Mouse (Mus musculus) MEL (cell line): ENCODE data around the gene Rab5b. TPM values are rescaled to one million over a fixed set of nuclear protein-coding genes. Genes with fewer than 3 reads are reported as not detected.

Experiments used
- DNase-seq: peaks from one replicate; pipeline ENCODE4 v3.0.0; 2011; ENCODE audit warnings: low read depth, low spot score
- H3K27ac ChIP-seq: 2 replicates; pipeline ENCODE4 v1.5.1; 2012; ENCODE audit warnings: low read depth, mild to moderate bottlenecking, control low read depth, low read length, moderate library complexity; ENCODE audit not compliant: control insufficient read depth
- H3K27me3 ChIP-seq, 2 experiments: fragments of 150-350 bp in 1 of 2; sonication (generic) in 1 of 2; 2 replicates each; pipeline ENCODE4 v1.6.1; 2012; ENCODE audit warnings: low read length in 2 of 2, mild to moderate bottlenecking in 2 of 2, improper control_type of control experiment in 1 of 2, moderate library complexity in 1 of 2; ENCODE audit not compliant: insufficient read depth in 2 of 2, control insufficient read depth in 1 of 2
- H3K36me3 ChIP-seq, 2 experiments: 2 replicates each; pipeline ENCODE4 v1.6.1; 2012 to 2014; ENCODE audit warnings: low read length in 2 of 2, improper control_type of control experiment in 1 of 2, inconsistent platforms in 1 of 2, mild to moderate bottlenecking in 1 of 2; ENCODE audit not compliant: insufficient read depth in 2 of 2, control insufficient read depth in 1 of 2
- H3K4me1 ChIP-seq, 2 experiments: fragments of 150-350 bp in 1 of 2; sonication (generic) in 1 of 2; 2 replicates each; pipeline ENCODE4 v1.6.1; 2012; ENCODE audit warnings: low read length in 2 of 2, improper control_type of control experiment in 1 of 2, mild to moderate bottlenecking in 1 of 2; ENCODE audit not compliant: insufficient read depth in 2 of 2, control insufficient read depth in 1 of 2
- H3K4me3 ChIP-seq, 2 experiments: fragments of 150-350 bp in 1 of 2; sonication (generic) in 1 of 2; 2 replicates each; pipeline ENCODE4 v1.5.1; 2012; ENCODE audit warnings: low read depth in 2 of 2, low read length in 2 of 2, mild to moderate bottlenecking in 2 of 2, moderate library complexity in 2 of 2, control low read depth in 1 of 2, improper control_type of control experiment in 1 of 2; ENCODE audit not compliant: control insufficient read depth in 1 of 2, insufficient read depth in 1 of 2
- H3K79me2 ChIP-seq: 2 replicates; pipeline ENCODE4 v1.6.1; 2012; ENCODE audit warnings: mild to moderate bottlenecking, low read length, moderate library complexity; ENCODE audit not compliant: control insufficient read depth, poor library complexity, insufficient read depth
- H3K9ac ChIP-seq: 2 replicates; pipeline ENCODE4 v1.6.1; 2012; ENCODE audit warnings: low read depth, mild to moderate bottlenecking, control low read depth, low read length, moderate library complexity; ENCODE audit not compliant: control insufficient read depth, poor library complexity, severe bottlenecking
- H3K9me3 ChIP-seq: fragments of 150-350 bp; sonication (generic); replicated peaks from 2 replicates; pipeline ENCODE4 v1.6.1; 2012; ENCODE audit warnings: mild to moderate bottlenecking, low read length, improper control_type of control experiment, moderate library complexity; ENCODE audit not compliant: insufficient read depth
- CTCF ChIP-seq, 3 experiments: IDR thresholded peaks in 2 of 3; conservative IDR thresholded peaks in 1 of 3; 2 replicates each; pipeline ENCODE4 v1.5.1; 2011 to 2012; ENCODE audit warnings: low read length in 3 of 3, low read depth in 2 of 3, mild to moderate bottlenecking in 2 of 3, improper control_type of control experiment in 1 of 3, inconsistent platforms in 1 of 3, mixed read lengths in 1 of 3, moderate library complexity in 1 of 3; ENCODE audit not compliant: control insufficient read depth in 1 of 3, insufficient read depth in 1 of 3, poor library complexity in 1 of 3, severe bottlenecking in 1 of 3
- ELF1 ChIP-seq: IDR thresholded peaks from 2 replicates; pipeline ENCODE4 v1.6.1; 2014; ENCODE audit warnings: low read depth, mild to moderate bottlenecking, inconsistent platforms, low read length, improper control_type of control experiment, moderate library complexity
- EP300 ChIP-seq, 2 experiments: IDR thresholded peaks; 2 replicates each; pipeline ENCODE4 v1.6.1; 2011; ENCODE audit warnings: improper control_type of control experiment in 2 of 2, low read length in 2 of 2, low read depth in 1 of 2, mild to moderate bottlenecking in 1 of 2
- GABPA ChIP-seq: IDR thresholded peaks from 2 replicates; pipeline ENCODE4 v1.6.1; 2012; ENCODE audit warnings: low read depth, mild to moderate bottlenecking, inconsistent platforms, low read length, improper control_type of control experiment, moderate library complexity
- GATA1 ChIP-seq: IDR thresholded peaks from 2 replicates; pipeline ENCODE4 v1.6.1; 2011; ENCODE audit warnings: low read depth, low read length, improper control_type of control experiment
- HCFC1 ChIP-seq: IDR thresholded peaks from 2 replicates; pipeline ENCODE4 v1.6.1; 2012; ENCODE audit warnings: low read depth, mild to moderate bottlenecking, inconsistent platforms, low read length, improper control_type of control experiment, moderate library complexity
- KAT2A ChIP-seq: conservative IDR thresholded peaks from 2 replicates; pipeline ENCODE4 v1.6.1; 2012; ENCODE audit warnings: low read depth, low read length, improper control_type of control experiment, inconsistent platforms
- MAX ChIP-seq: IDR thresholded peaks from 2 replicates; pipeline ENCODE4 v1.6.1; 2011; ENCODE audit warnings: low read length, improper control_type of control experiment
- MXI1 ChIP-seq: IDR thresholded peaks from 2 replicates; pipeline ENCODE4 v1.6.1; 2011; ENCODE audit warnings: mild to moderate bottlenecking, low read depth, low read length, improper control_type of control experiment
- MYB ChIP-seq: IDR thresholded peaks from 2 replicates; pipeline ENCODE4 v1.6.1; 2011; ENCODE audit warnings: mild to moderate bottlenecking, low read depth, low read length, improper control_type of control experiment
- MYC ChIP-seq: IDR thresholded peaks from 2 replicates; pipeline ENCODE4 v1.6.1; 2011; ENCODE audit warnings: low read depth, mild to moderate bottlenecking, low read length, improper control_type of control experiment, moderate library complexity
- SIN3A ChIP-seq: IDR thresholded peaks from 2 replicates; pipeline ENCODE4 v1.6.1; 2012; ENCODE audit warnings: low read length, improper control_type of control experiment, inconsistent platforms
- SMC3 ChIP-seq: IDR thresholded peaks from 2 replicates; pipeline ENCODE4 v1.6.1; 2011; ENCODE audit warnings: low read depth, low read length, improper control_type of control experiment
- TAL1 ChIP-seq: IDR thresholded peaks from 2 replicates; pipeline ENCODE4 v1.6.1; 2012; ENCODE audit warnings: mild to moderate bottlenecking, inconsistent platforms, low read length, moderate library complexity, mixed read lengths
- TBP ChIP-seq: IDR thresholded peaks from 2 replicates; pipeline ENCODE4 v1.8.0; 2011; ENCODE audit warnings: low read depth, low read length, improper control_type of control experiment
- UBTF ChIP-seq: IDR thresholded peaks from 2 replicates; pipeline ENCODE4 v1.6.1; 2012; ENCODE audit warnings: low read depth, mild to moderate bottlenecking, inconsistent platforms, low read length, improper control_type of control experiment, moderate library complexity, borderline replicate concordance; ENCODE audit not compliant: insufficient read depth
- ZMIZ1 ChIP-seq: IDR thresholded peaks from 2 replicates; pipeline ENCODE4 v1.6.1; 2012; ENCODE audit warnings: low read depth, mild to moderate bottlenecking, inconsistent platforms, low read length, improper control_type of control experiment, moderate library complexity
- ZNF384 ChIP-seq: IDR thresholded peaks from 2 replicates; pipeline ENCODE4 v1.6.1; 2012; ENCODE audit warnings: low read depth, mild to moderate bottlenecking, inconsistent platforms, low read length, improper control_type of control experiment
- polyA plus RNA-seq, 2 experiments: library from polyadenylated mRNA; stranded (reverse) in 1 of 2; unstranded in 1 of 2; fragments of >175 nt in 1 of 2; fragments of >200 nt in 1 of 2; gene quantifications; 2 replicates each; pipeline versions ENCODE4 v1.2.1 to v1.2.4; 2012; ENCODE audit warnings: low replicate concordance in 2 of 2, low read depth in 1 of 2; ENCODE audit not compliant: insufficient read length in 2 of 2, insufficient read depth in 1 of 2, missing spikeins in 1 of 2
- total RNA-seq: library from RNA; depleted of rRNA; stranded (reverse); fragments of 300-350 nt; gene quantifications from 2 replicates; pipeline ENCODE4 v1.2.3, GENCODE M21; 2012

Rab5b gene
- total and polyA plus RNA-seq, 3 experiments: 18.7 to 45.7 (median 23.3) TPM

DNA sequence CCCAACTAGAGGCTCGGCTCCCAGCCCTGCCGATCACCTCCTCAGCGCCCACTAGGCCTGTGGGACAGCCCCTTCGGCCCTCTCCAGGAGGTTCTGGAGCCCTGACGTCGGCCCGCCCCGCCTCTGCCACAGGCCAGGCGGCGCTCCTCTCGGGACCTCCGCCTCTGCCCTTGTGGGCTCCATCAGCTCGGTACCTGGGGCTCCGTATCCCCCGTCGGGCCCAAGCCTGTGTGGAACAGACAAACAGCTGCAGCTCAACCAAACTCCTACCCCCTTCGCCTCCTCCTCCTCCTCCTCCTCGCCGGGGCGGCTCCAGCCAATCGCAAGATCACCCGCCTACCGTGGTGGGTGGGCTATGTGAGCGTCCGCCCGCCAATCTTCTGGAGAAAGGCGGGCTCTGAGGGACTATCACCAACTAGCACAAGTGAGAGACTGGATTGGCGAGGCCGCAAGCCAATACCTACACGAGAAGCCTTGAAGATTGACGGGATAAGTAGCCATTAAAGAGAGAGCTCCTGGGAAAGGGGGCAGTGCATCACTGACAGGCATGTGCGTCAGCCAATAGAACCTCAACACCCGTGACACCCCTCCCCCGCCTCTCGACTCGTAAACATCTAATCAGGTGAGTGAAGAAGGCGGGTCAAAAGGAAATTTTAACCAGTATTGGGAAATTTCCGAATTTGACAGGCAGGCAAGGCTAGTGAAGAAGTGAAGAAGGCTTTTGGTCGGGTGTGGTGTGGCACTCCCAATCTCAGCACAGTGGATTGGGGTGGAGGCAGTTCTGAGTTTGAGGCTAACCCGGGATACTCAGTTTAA is at the start of gene Rab5b (continued):
- TF ChIP-seq ELF1 (no peak; the same call in 1 of the 2 replicates), UBTF (peak; percentile 88; the same call in 1 of the 2 replicates), MYB (no peak), CTCF (IDR thresholded peaks at IDR 0.05 in 2 of 3, conservative IDR thresholded peaks at IDR 0.05 in 1 of 3; ENCODE audit: control insufficient read depth in 1 of 3, insufficient read depth in 1 of 3, low read depth in 2 of 3, low read length in 3 of 3, poor library complexity in 1 of 3, severe bottlenecking in 1 of 3) (no peak)

DNA sequence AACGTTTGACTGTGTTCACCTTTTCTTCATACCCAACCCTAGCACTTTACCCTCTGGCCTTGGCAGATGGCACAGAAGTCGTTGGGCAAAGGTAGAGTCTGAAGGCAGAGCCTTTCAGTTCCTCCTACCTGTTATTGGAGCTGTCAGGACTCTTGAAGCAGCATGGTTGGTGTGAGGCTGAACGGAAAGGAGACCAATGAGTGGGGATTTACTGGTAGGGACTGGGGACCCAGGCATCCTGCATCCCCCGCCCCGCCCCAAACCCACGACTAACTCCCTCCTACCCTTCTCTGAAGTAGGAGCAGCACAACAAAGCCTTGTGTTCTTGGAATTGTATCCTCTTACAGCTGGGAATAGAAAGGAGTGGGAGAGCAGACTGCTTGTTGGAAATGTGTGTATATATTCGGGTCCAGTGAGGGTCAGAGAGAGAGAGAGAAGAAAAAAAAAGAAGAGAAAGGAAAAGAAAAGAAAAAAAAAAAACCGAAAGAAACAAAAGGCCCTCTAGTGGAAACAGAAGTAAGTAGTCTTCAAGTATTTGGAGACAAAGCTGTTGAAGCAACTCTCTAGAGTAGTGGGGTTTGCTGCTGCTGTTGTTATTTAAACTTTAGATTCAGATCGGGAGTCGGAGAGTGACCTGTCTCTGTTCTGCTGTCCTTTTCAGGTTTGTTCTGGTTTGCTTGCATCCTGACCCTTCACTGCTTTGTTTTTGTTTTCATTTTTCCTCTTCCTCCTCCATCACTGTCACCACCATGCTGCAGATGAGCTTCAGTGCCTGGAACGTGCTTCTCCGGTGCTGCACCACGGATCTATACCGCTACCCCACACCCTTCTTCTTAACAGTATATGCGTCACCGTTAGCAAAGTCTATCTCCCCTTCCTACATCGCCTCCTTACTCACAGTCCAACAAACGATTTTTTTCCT is 48.9 kb upstream of the Rab5b start, which contains the start of gene Dgka:
Gene Dgka, minus strand, starts transcription at position 176 of the 922 bp plus-strand sequence.
- Histone ChIP-seq H3K9ac (peak within 1 kb of the TSS; percentile 74), H3K27ac (peak within 1 kb of the TSS; percentile 61), H3K4me1 (peaks cover 0 to 25% of the 10 kb centered on the region in 2 experiments), H3K4me3 (peak within 1 kb of the TSS; percentile 73 to 81), H3K79me2 (peaks cover 22% of the 10 kb centered on the region), H3K27me3 (no peaks in the 10 kb centered on the region)
- TF ChIP-seq KAT2A: no peak
- no peak for TF ChIP-seq TAL1
- 0 out of 2 replicates have a peak, but pooled peaks have one; percentile 27 for TF ChIP-seq TBP
- no peak for TF ChIP-seq GATA1
- TF ChIP-seq SMC3: peak; percentile 11; the same call in 1 of the 2 replicates
- TF ChIP-seq ZMIZ1: 0 out of 2 replicates have a peak, but pooled peaks have one; percentile 26
- no peak for TF ChIP-seq MYB
- TF ChIP-seq CTCF (IDR thresholded peaks at IDR 0.05 in 2 of 3, conservative IDR thresholded peaks at IDR 0.05 in 1 of 3; ENCODE audit: control insufficient read depth in 1 of 3, insufficient read depth in 1 of 3, low read depth in 2 of 3, low read length in 3 of 3, poor library complexity in 1 of 3, severe bottlenecking in 1 of 3): peak in 2 of 3 experiments; percentile 28 to 44; a peak in 2 of 6 replicates
- no peak for TF ChIP-seq ELF1
- no peak for TF ChIP-seq GABPA
- no peak for TF ChIP-seq EP300 (IDR thresholded peaks at IDR 0.05; ENCODE audit: low read depth in 1 of 2, low read length in 2 of 2)
- TF ChIP-seq MXI1: peak; percentile 44; the same call in 1 of the 2 replicates
- 0 out of 2 replicates have a peak, but pooled peaks have one; percentile 23 for TF ChIP-seq MYC
- no peak for TF ChIP-seq MAX
- TF ChIP-seq HCFC1: 0 out of 2 replicates have a peak, but pooled peaks have one; percentile 4
- peak; percentile 67 for TF ChIP-seq SIN3A
- peak; percentile 98 for TF ChIP-seq ZNF384
- TF ChIP-seq, all 39 proteins: peak for 9
- DNase-seq: peak; percentile 76
- H3K9me3 ChIP-seq: no peaks in the 10 kb centered on the region
- peaks cover 0 to 20% of the 10 kb centered on the region in 2 experiments; a peak in 2 of 4 replicates for H3K36me3 ChIP-seq
